Mouse (Mus musculus) small intestine, adult 2 months (tissue): ENCODE results near the gene Il31. TPM values are rescaled to one million over a fixed set of nuclear protein-coding genes. Genes with fewer than 3 reads are reported as not detected.

ENCODE experiments used
- H3K27ac ChIP-seq: fragments of 200-500 bp; 2 replicates; pipeline ENCODE4 v1.5.1; 2012; ENCODE audit warnings: low read depth, low read length, control low read depth, inconsistent platforms; ENCODE audit not compliant: insufficient read depth
- H3K27me3 ChIP-seq: fragments of 200-500 bp; 2 replicates; pipeline ENCODE4 v1.6.1; 2012; ENCODE audit warnings: mild to moderate bottlenecking, moderate library complexity, low read length, inconsistent platforms; ENCODE audit not compliant: control insufficient read depth, insufficient read depth
- H3K36me3 ChIP-seq: fragments of 200-500 bp; 2 replicates; pipeline ENCODE4 v1.6.1; 2012; ENCODE audit warnings: mild to moderate bottlenecking, low read length, control low read depth, inconsistent platforms; ENCODE audit not compliant: control insufficient read depth, insufficient read depth
- H3K4me1 ChIP-seq: fragments of 200-500 bp; 2 replicates; pipeline ENCODE4 v1.6.1; 2012; ENCODE audit warnings: low read length, inconsistent platforms, mixed read lengths; ENCODE audit not compliant: control insufficient read depth, insufficient read depth, insufficient read length
- H3K4me3 ChIP-seq: fragments of 200-500 bp; 2 replicates; pipeline ENCODE4 v1.5.1; 2012; ENCODE audit warnings: low read depth, mild to moderate bottlenecking, control low read depth, inconsistent platforms, low read length, moderate library complexity
- CTCF ChIP-seq: fragments of 200-500 bp; IDR thresholded peaks from 2 replicates; pipeline ENCODE4 v1.5.1; 2012; ENCODE audit warnings: low read depth, mild to moderate bottlenecking, control low read depth, inconsistent platforms, low read length, moderate library complexity, mixed read lengths; ENCODE audit not compliant: insufficient replicate concordance, insufficient read length; ENCODE audit errors: extremely low read depth
- POLR2A ChIP-seq: fragments of 200-500 bp; IDR thresholded peaks from 2 replicates; pipeline ENCODE4 v1.6.1; 2012; ENCODE audit warnings: low read depth, mild to moderate bottlenecking, control low read depth, inconsistent platforms, low read length, moderate library complexity
- WGBS: fragments of 180-500 bp; shearing (Covaris S2); methylation state at CpG from one replicate; pipeline ENCODE4 v1.1.7; 2018; 5-methylcytosine and 5-hydroxymethylcytosine counted together
- polyA plus RNA-seq: library from polyadenylated mRNA; depleted of rRNA; stranded (reverse); fragments of >200 nt; gene quantifications from 2 replicates; pipeline ENCODE4 v1.2.3, GENCODE M21; 2012

Il31 gene
- polyA plus RNA-seq, 1 experiment: not detected

- Histone ChIP-seq H3K36me3 (peaks cover 43% of the 10 kb centered on the region), H3K4me3 (no peak overlapping the region), H3K27ac (no peak overlapping the region), H3K27me3 (no peaks in the 10 kb centered on the region), H3K4me1 (peaks cover 4% of the 10 kb centered on the region; the same call in 1 of the 2 replicates)
- no peak for TF ChIP-seq CTCF
- TF ChIP-seq POLR2A: no peak
- WGBS: 73% methylated on average over 4 of the region's 4 CpGs
Measured at GRCm38 (mm10) chr5:123440664-123441063, 48.6 kb downstream of the Il31 start.

GRCm38 (mm10) chr5:123439941-123440340 lies 49.3 kb downstream of the Il31 start:
- H3K36me3 ChIP-seq: peaks cover 36% of the 10 kb centered on the region
- H3K4me1 ChIP-seq: peaks cover 4% of the 10 kb centered on the region; the same call in 1 of the 2 replicates
- 84% methylated on average over 4 of the region's 4 CpGs for WGBS
- H3K27me3 ChIP-seq: no peaks in the 10 kb centered on the region
- TF ChIP-seq POLR2A (no peak), CTCF (no peak; the same call in 1 of the 2 replicates)
- no peak overlapping the region for H3K27ac ChIP-seq
- H3K4me3 ChIP-seq: no peak overlapping the region

- H3K27me3 ChIP-seq: no peaks in the 10 kb centered on the region
- peaks cover 32% of the 10 kb centered on the region for H3K36me3 ChIP-seq
- H3K4me1 ChIP-seq: peaks cover 4% of the 10 kb centered on the region; the same call in 1 of the 2 replicates
- no peak overlapping the region for H3K4me3 ChIP-seq
- no peak for TF ChIP-seq POLR2A
- TF ChIP-seq CTCF: no peak
- 91% methylated on average over 1 of the region's 1 CpGs for WGBS
- H3K27ac ChIP-seq: no peak overlapping the region
Measured at GRCm38 (mm10) chr5:123439312-123439711, 50.0 kb downstream of the Il31 start.

GRCm38 (mm10) chr5:123438381-123438780 lies 50.9 kb downstream of the Il31 start:
- H3K4me3 ChIP-seq: no peak overlapping the region
- H3K4me1 ChIP-seq: peaks cover 6% of the 10 kb centered on the region; the same call in 1 of the 2 replicates
- 66% methylated on average over 3 of the region's 3 CpGs for WGBS
- H3K27me3 ChIP-seq: no peaks in the 10 kb centered on the region
- TF ChIP-seq POLR2A (no peak), CTCF (no peak)
- peaks cover 26% of the 10 kb centered on the region for H3K36me3 ChIP-seq
- no peak overlapping the region for H3K27ac ChIP-seq

GRCm38 (mm10) chr5:123436780-123437175 lies 52.5 kb downstream of the Il31 start:
- peaks cover 17% of the 10 kb centered on the region; the same call in 1 of the 2 replicates for H3K4me1 ChIP-seq
- TF ChIP-seq CTCF (no peak), POLR2A (no peak)
- H3K27ac ChIP-seq: no peak overlapping the region
- WGBS: 28% methylated on average over 4 of the region's 4 CpGs
- no peaks in the 10 kb centered on the region for H3K27me3 ChIP-seq
- no peak overlapping the region for H3K4me3 ChIP-seq
- peaks cover 15% of the 10 kb centered on the region for H3K36me3 ChIP-seq

GRCm38 (mm10) chr5:123436071-123436779 lies 53.1 kb downstream of the Il31 start:
- 48% methylated on average over 8 of the region's 8 CpGs for WGBS
- peaks cover 14% of the 10 kb centered on the region for H3K36me3 ChIP-seq
- TF ChIP-seq CTCF: 0 out of 2 replicates have a peak, but pooled peaks have one; percentile 15
- TF ChIP-seq POLR2A: no peak
- no peaks in the 10 kb centered on the region for H3K27me3 ChIP-seq
- peaks cover 21% of the 10 kb centered on the region; the same call in 1 of the 2 replicates for H3K4me1 ChIP-seq
- H3K4me3 ChIP-seq: no peak overlapping the region
- H3K27ac ChIP-seq: 0 out of 2 replicates have a peak overlapping the region, but pooled peaks have one; percentile 15

- no peak overlapping the region for H3K4me3 ChIP-seq
- TF ChIP-seq CTCF: no peak
- no peak for TF ChIP-seq POLR2A
- no peak overlapping the region for H3K27ac ChIP-seq
- peaks cover 18% of the 10 kb centered on the region; the same call in 1 of the 2 replicates for H3K4me1 ChIP-seq
- no peaks in the 10 kb centered on the region for H3K27me3 ChIP-seq
- no peaks in the 10 kb centered on the region; the same call in 1 of the 2 replicates for H3K36me3 ChIP-seq
- WGBS: 27% methylated on average over 3 of the region's 3 CpGs
Measured at GRCm38 (mm10) chr5:123432305-123432874, 56.9 kb downstream of the Il31 start.
